Mouse (Mus musculus): ENCODE data around the gene Rgs14. TPM values are rescaled to one million over a fixed set of nuclear protein-coding genes. Genes with fewer than 3 reads are reported as not detected.

Rgs14 gene
- total RNA-seq, 1 experiment = 0.62 TPM

DNA sequence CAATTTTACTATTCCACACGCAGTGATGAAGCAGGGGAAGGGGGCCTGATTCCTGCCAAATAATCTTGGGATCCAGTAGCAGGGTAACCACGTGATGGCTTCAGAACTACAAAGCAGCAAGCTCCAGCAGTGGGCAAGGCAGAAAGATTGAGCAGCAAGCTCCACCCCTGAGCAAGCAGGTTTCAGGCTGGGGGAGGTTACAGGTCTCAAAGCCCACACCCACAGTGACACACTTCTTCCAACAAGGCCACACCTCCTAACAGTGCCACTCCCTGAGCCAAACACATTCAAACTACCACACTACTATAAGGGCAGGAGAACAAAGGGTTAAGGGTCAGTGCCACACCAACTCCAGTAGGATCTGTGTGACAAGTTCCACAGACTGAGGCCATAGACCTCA lies 30.3 kb upstream of the Rgs14 start:
- Histone ChIP-seq H3K4me1 (ENCODE audit: control insufficient read depth in 2 of 2, insufficient read depth in 2 of 2, low read length in 2 of 2, poor library complexity in 1 of 2) (peaks cover 9 to 30% of the 10 kb centered on the region in 2 experiments), H3K9ac (ENCODE audit: insufficient read depth, low read depth, low read length, poor library complexity, severe bottlenecking) (peak overlapping the region; percentile 17; the same call in 1 of the 2 replicates), H3K27ac (ENCODE audit: insufficient read depth, low read depth, low read length, poor library complexity, severe bottlenecking) (peak overlapping the region; percentile 81; the same call in 1 of the 2 replicates), H3K36me3 (ENCODE audit: control insufficient read depth, insufficient read depth, low read length, poor library complexity, severe bottlenecking) (peaks cover 4% of the 10 kb centered on the region), H3K9me3 (ENCODE audit: control insufficient read depth, insufficient read depth, low read depth, low read length) (no peaks in the 10 kb centered on the region), H3K4me3 (ENCODE audit: insufficient read depth in 1 of 2, low read depth in 1 of 2, low read length in 2 of 2, poor library complexity in 1 of 2, severe bottlenecking in 1 of 2) (peak overlapping the region; percentile 7 to 40)
- no peak for DNase-seq (ENCODE audit: low read depth, low spot score)
- no peak for TF ChIP-seq MAFK (IDR thresholded peaks at IDR 0.05; ENCODE audit: insufficient read depth, low read depth, low read length)
- no peak for TF ChIP-seq HCFC1 (IDR thresholded peaks at IDR 0.05; ENCODE audit: borderline replicate concordance, insufficient read depth, low read length)
- TF ChIP-seq CHD2 (IDR thresholded peaks at IDR 0.05; ENCODE audit: low read depth, low read length) = no peak
- no peak for TF ChIP-seq ZC3H11A (IDR thresholded peaks at IDR 0.05; ENCODE audit: borderline replicate concordance, low read depth, low read length)
- no peak for TF ChIP-seq ZNF384 (IDR thresholded peaks at IDR 0.05; ENCODE audit: low read depth, low read length)
- in situ Hi-C loops (cut with MboI; ENCODE audit: low sequenced_read_pairs in 2 of 2, unreplicated experiment in 2 of 2) = no loop called here

DNA sequence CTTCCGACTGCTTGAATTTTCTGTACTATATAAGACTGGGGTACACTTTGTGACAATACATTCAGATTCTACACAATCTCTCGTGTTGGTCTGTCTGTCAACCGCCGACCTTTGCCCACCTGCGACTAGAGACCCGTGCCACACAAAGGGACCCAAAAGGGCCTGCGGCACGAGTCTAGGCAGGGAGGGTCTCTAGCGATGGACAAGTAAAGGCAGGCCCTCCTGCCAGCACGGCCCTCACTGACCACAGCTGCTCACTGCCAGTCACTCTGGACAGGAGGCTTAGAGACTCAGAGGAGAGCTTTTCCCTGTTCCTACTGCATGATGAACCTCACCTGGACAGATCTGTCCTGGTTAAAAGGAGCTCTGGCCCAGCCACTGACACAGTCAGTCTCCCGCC lies 27.1 kb upstream of the Rgs14 start:
- Histone ChIP-seq H3K9me3 (ENCODE audit: control insufficient read depth, insufficient read depth, low read depth, low read length) (no peaks in the 10 kb centered on the region), H3K4me1 (ENCODE audit: control insufficient read depth in 2 of 2, insufficient read depth in 2 of 2, low read length in 2 of 2, poor library complexity in 1 of 2) (peaks cover 5 to 19% of the 10 kb centered on the region in 2 experiments), H3K9ac (ENCODE audit: insufficient read depth, low read depth, low read length, poor library complexity, severe bottlenecking) (0 out of 2 replicates have a peak overlapping the region, but pooled peaks have one; percentile 3), H3K27ac (ENCODE audit: insufficient read depth, low read depth, low read length, poor library complexity, severe bottlenecking) (no peak overlapping the region), H3K4me3 (ENCODE audit: insufficient read depth in 1 of 2, low read depth in 1 of 2, low read length in 2 of 2, poor library complexity in 1 of 2, severe bottlenecking in 1 of 2) (no peak overlapping the region), H3K36me3 (ENCODE audit: control insufficient read depth, insufficient read depth, low read length, poor library complexity, severe bottlenecking) (peaks cover 32% of the 10 kb centered on the region)
- TF ChIP-seq HCFC1 (IDR thresholded peaks at IDR 0.05; ENCODE audit: borderline replicate concordance, insufficient read depth, low read length) = no peak
- TF ChIP-seq MAFK (IDR thresholded peaks at IDR 0.05; ENCODE audit: insufficient read depth, low read depth, low read length) = no peak
- TF ChIP-seq ZC3H11A (IDR thresholded peaks at IDR 0.05; ENCODE audit: borderline replicate concordance, low read depth, low read length) = no peak
- no peak for TF ChIP-seq ZNF384 (IDR thresholded peaks at IDR 0.05; ENCODE audit: low read depth, low read length)
- TF ChIP-seq CHD2 (IDR thresholded peaks at IDR 0.05; ENCODE audit: low read depth, low read length) = no peak
- in situ Hi-C loops (cut with MboI; ENCODE audit: low sequenced_read_pairs in 2 of 2, unreplicated experiment in 2 of 2) = no loop called here
- DNase-seq (ENCODE audit: low read depth, low spot score) = no peak

DNA sequence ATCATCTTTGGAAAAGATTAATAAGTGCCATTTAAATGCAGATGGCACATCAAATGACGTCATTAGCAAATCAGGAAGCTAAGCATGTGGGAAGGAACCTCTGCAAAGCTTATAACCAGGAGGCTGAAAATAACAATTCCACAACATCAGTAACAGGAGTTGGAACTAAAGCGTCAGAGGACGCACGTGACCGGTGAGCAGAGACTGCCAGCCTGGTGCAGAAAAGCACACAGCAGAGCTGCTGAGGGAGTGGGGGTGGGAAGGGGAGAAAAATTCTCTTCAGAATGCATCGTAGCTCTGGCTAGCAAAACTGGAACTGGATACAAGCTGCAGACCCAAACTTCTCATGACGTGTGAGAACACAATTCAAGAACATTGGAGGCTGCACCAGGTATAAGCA lies 25.2 kb upstream of the Rgs14 start:
- H3K36me3 ChIP-seq (ENCODE audit: control insufficient read depth, insufficient read depth, low read length, poor library complexity, severe bottlenecking) = peaks cover 49% of the 10 kb centered on the region
- TF ChIP-seq HCFC1 (IDR thresholded peaks at IDR 0.05; ENCODE audit: borderline replicate concordance, insufficient read depth, low read length) (no peak), CHD2 (IDR thresholded peaks at IDR 0.05; ENCODE audit: low read depth, low read length) (no peak), ZNF384 (IDR thresholded peaks at IDR 0.05; ENCODE audit: low read depth, low read length) (no peak), ZC3H11A (IDR thresholded peaks at IDR 0.05; ENCODE audit: borderline replicate concordance, low read depth, low read length) (no peak)
- H3K9ac ChIP-seq (ENCODE audit: insufficient read depth, low read depth, low read length, poor library complexity, severe bottlenecking) = no peak overlapping the region
- DNase-seq (ENCODE audit: low read depth, low spot score) = no peak
- H3K4me1 ChIP-seq (ENCODE audit: control insufficient read depth in 2 of 2, insufficient read depth in 2 of 2, low read length in 2 of 2, poor library complexity in 1 of 2) = peaks cover 0 to 13% of the 10 kb centered on the region in 2 experiments; a peak in 3 of 4 replicates
- H3K4me3 ChIP-seq (ENCODE audit: insufficient read depth in 1 of 2, low read depth in 1 of 2, low read length in 2 of 2, poor library complexity in 1 of 2, severe bottlenecking in 1 of 2) = no peak overlapping the region
- no peaks in the 10 kb centered on the region for H3K9me3 ChIP-seq (ENCODE audit: control insufficient read depth, insufficient read depth, low read depth, low read length)
- in situ Hi-C loops (cut with MboI; ENCODE audit: low sequenced_read_pairs in 2 of 2, unreplicated experiment in 2 of 2) = no loop called here
- no peak overlapping the region for H3K27ac ChIP-seq (ENCODE audit: insufficient read depth, low read depth, low read length, poor library complexity, severe bottlenecking)

DNA sequence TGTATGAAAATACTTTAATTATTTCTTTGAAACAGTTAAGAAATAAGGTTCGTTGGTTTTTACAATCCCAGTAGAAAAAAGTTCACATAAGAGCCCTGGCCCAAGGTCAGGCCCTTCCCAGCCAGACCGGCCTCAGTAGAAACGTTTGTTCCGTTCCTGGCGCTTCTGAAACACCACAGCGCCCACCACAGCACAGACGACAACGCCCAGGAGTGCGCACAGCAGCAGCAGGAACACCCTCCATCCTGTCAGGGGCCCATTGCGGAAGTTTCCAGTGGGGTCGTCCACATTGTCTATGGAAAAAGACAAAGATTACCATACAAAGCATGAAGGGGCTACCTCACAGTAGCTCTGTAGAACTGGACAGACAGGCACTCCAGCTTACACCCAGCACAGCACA lies 22.8 kb upstream of the Rgs14 start:
- Histone ChIP-seq H3K9me3 (ENCODE audit: control insufficient read depth, insufficient read depth, low read depth, low read length) (no peaks in the 10 kb centered on the region), H3K27ac (ENCODE audit: insufficient read depth, low read depth, low read length, poor library complexity, severe bottlenecking) (no peak overlapping the region), H3K4me3 (ENCODE audit: insufficient read depth in 1 of 2, low read depth in 1 of 2, low read length in 2 of 2, poor library complexity in 1 of 2, severe bottlenecking in 1 of 2) (no peak overlapping the region), H3K9ac (ENCODE audit: insufficient read depth, low read depth, low read length, poor library complexity, severe bottlenecking) (no peak overlapping the region), H3K36me3 (ENCODE audit: control insufficient read depth, insufficient read depth, low read length, poor library complexity, severe bottlenecking) (peaks cover 68% of the 10 kb centered on the region), H3K4me1 (ENCODE audit: control insufficient read depth in 2 of 2, insufficient read depth in 2 of 2, low read length in 2 of 2, poor library complexity in 1 of 2) (peaks cover 0 to 8% of the 10 kb centered on the region in 2 experiments; a peak in 3 of 4 replicates)
- TF ChIP-seq ZNF384 (IDR thresholded peaks at IDR 0.05; ENCODE audit: low read depth, low read length) (no peak), CHD2 (IDR thresholded peaks at IDR 0.05; ENCODE audit: low read depth, low read length) (no peak), ZC3H11A (IDR thresholded peaks at IDR 0.05; ENCODE audit: borderline replicate concordance, low read depth, low read length) (no peak), HCFC1 (IDR thresholded peaks at IDR 0.05; ENCODE audit: borderline replicate concordance, insufficient read depth, low read length) (no peak), MAFK (IDR thresholded peaks at IDR 0.05; ENCODE audit: insufficient read depth, low read depth, low read length) (no peak)
- in situ Hi-C loops (cut with MboI; ENCODE audit: low sequenced_read_pairs in 2 of 2, unreplicated experiment in 2 of 2) = no loop called here
- no peak for DNase-seq (ENCODE audit: low read depth, low spot score)
